9 mouse cellular contexts compared by ENCODE assay signal in genomic region chr4:47056791-47057509, GRCm38 (mm10). TPM values are rescaled to one million over a fixed set of nuclear protein-coding genes. Genes with fewer than 3 reads are reported as not detected.
A peak's percentile ranks its signal among the peaks of the same experiment; 100 is the strongest.
DNase-seq lines count a peak whose midpoint lies in the region; ATAC-seq and TF ChIP-seq lines count a peak whose summit lies in the region.
"Had no signal": no experiment of that assay in that cellular context is flagged by ENCODE, and none has a peak within 500 bp of the region (broad histone marks: within the 10 kb centered on the region; RNA-seq: fewer than 3 reads in every experiment).

Anks6 (minus strand) TSS chr4:47057427.

- peaks cover 5% of the 10 kb centered on the region; the same call in 1 of the 2 replicates for H3K9me3 ChIP-seq in ES-Bruce4 (replicated peaks; ENCODE audit: control insufficient read depth, insufficient read depth, low read length, poor library complexity, severe bottlenecking)
- H3K9me3 ChIP-seq in forebrain, embryonic 14.5 days (replicated peaks; ENCODE audit: control insufficient read depth, low read length), result no peaks in the 10 kb centered on the region
- no peaks in the 10 kb centered on the region for H3K9me3 ChIP-seq in heart, embryonic 16.5 days (replicated peaks; ENCODE audit: control insufficient read depth, low read length)
- no peaks in the 10 kb centered on the region for H3K9me3 ChIP-seq in liver, embryonic 13.5 days (replicated peaks)
- H3K9me3 ChIP-seq in neural tube, embryonic 11.5 days (ENCODE audit: control insufficient read depth, low read length), result no peaks in the 10 kb centered on the region

- H3K4me1 ChIP-seq in ES-Bruce4 (ENCODE audit: control insufficient read depth, insufficient read depth, low read length), result no peaks in the 10 kb centered on the region
- peaks cover 6% of the 10 kb centered on the region for H3K4me1 ChIP-seq in forebrain, embryonic 14.5 days (ENCODE audit: control insufficient read depth, insufficient read depth, low read length)
- peaks cover 4% of the 10 kb centered on the region; the same call in 1 of the 2 replicates for H3K4me1 ChIP-seq in heart, embryonic 16.5 days (ENCODE audit: control insufficient read depth, insufficient read depth, low read length)
- H3K4me1 ChIP-seq in liver, embryonic 13.5 days (replicated peaks), result no peaks in the 10 kb centered on the region
- H3K4me1 ChIP-seq in neural tube, embryonic 11.5 days (ENCODE audit: control insufficient read depth, insufficient read depth, low read length), result no peaks in the 10 kb centered on the region; the same call in 1 of the 2 replicates

- TF ChIP-seq EP300 in ES-Bruce4 (IDR thresholded peaks at IDR 0.05; ENCODE audit: insufficient read depth, low read depth, low read length), result no peak

- no peaks in the 10 kb centered on the region for H3K36me3 ChIP-seq in ES-Bruce4 (ENCODE audit: control insufficient read depth, insufficient read depth, low read length, poor library complexity, severe bottlenecking)
- H3K36me3 ChIP-seq in forebrain, embryonic 14.5 days (ENCODE audit: control insufficient read depth, insufficient read depth, low read length), result no peaks in the 10 kb centered on the region
- no peaks in the 10 kb centered on the region for H3K36me3 ChIP-seq in heart, embryonic 16.5 days (ENCODE audit: control insufficient read depth, insufficient read depth)
- no peaks in the 10 kb centered on the region for H3K36me3 ChIP-seq in liver, embryonic 13.5 days
- H3K36me3 ChIP-seq in neural tube, embryonic 11.5 days (ENCODE audit: control insufficient read depth, insufficient read depth, low read length), result no peaks in the 10 kb centered on the region
- H3K36me3 ChIP-seq: G1E had no signal

- peaks cover 8% of the 10 kb centered on the region; the same call in 1 of the 2 replicates for H3K27me3 ChIP-seq in ES-Bruce4 (ENCODE audit: control insufficient read depth, insufficient read depth, low read length, poor library complexity, severe bottlenecking)
- no peaks in the 10 kb centered on the region for H3K27me3 ChIP-seq in forebrain, embryonic 14.5 days (replicated peaks; ENCODE audit: control insufficient read depth, insufficient read depth, low read length)
- H3K27me3 ChIP-seq in heart, embryonic 16.5 days (ENCODE audit: control insufficient read depth, insufficient read depth, low read length), result no peaks in the 10 kb centered on the region
- H3K27me3 ChIP-seq in liver, embryonic 13.5 days, result peaks cover 68% of the 10 kb centered on the region
- no peaks in the 10 kb centered on the region for H3K27me3 ChIP-seq in neural tube, embryonic 11.5 days (ENCODE audit: control insufficient read depth, insufficient read depth, low read length)

- H3K4me3 ChIP-seq in ES-Bruce4 (ENCODE audit: low read depth, low read length), result peak within 1 kb of the TSS; percentile 73
- H3K4me3 ChIP-seq in forebrain, embryonic 14.5 days (ENCODE audit: low read depth, low read length), result peak within 1 kb of the TSS; percentile 73
- peak within 1 kb of the TSS; percentile 71 for H3K4me3 ChIP-seq in heart, embryonic 16.5 days (ENCODE audit: low read length)
- H3K4me3 ChIP-seq in liver, embryonic 13.5 days (replicated peaks), result peak within 1 kb of the TSS; percentile 61
- peak within 1 kb of the TSS; percentile 74 for H3K4me3 ChIP-seq in neural tube, embryonic 11.5 days (ENCODE audit: low read depth, low read length)

- no peak for TF ChIP-seq CTCF in ES-Bruce4 (IDR thresholded peaks at IDR 0.05; ENCODE audit: low read depth, low read length)

- TF ChIP-seq POLR2A in ES-Bruce4 (IDR thresholded peaks at IDR 0.05; ENCODE audit: insufficient read depth, low read length), result no peak

- peak within 1 kb of the TSS; percentile 55 for H3K9ac ChIP-seq in ES-Bruce4 (ENCODE audit: low read depth, poor library complexity, severe bottlenecking)
- peak within 1 kb of the TSS; percentile 76 for H3K9ac ChIP-seq in forebrain, embryonic 14.5 days (ENCODE audit: low read length)
- H3K9ac ChIP-seq in heart, embryonic 16.5 days (ENCODE audit: low read length), result peak within 1 kb of the TSS; percentile 83
- H3K9ac ChIP-seq in liver, embryonic 13.5 days, result peak within 1 kb of the TSS; percentile 52; the same call in 1 of the 2 replicates
- H3K9ac ChIP-seq in neural tube, embryonic 11.5 days (ENCODE audit: low read length), result peak within 1 kb of the TSS; percentile 80

- peak; percentile 91 for ATAC-seq in forebrain, embryonic 14.5 days
- ATAC-seq in heart, embryonic 16.5 days (replicated peaks; ENCODE audit: extremely low read depth, insufficient read depth, low FRiP score), result peak; percentile 90
- ATAC-seq in liver, embryonic 13.5 days (ENCODE audit: low read depth), result peak; percentile 53; the same call in 1 of the 2 replicates
- peak; percentile 85 for ATAC-seq in neural tube, embryonic 11.5 days (ENCODE audit: insufficient read depth, low FRiP score, low TSS enrichment)

- no peak within 1 kb of the TSS for H3K27ac ChIP-seq in ES-Bruce4 (ENCODE audit: insufficient read depth, low read length)
- peak within 1 kb of the TSS; percentile 55; the same call in 1 of the 2 replicates for H3K27ac ChIP-seq in forebrain, embryonic 14.5 days (ENCODE audit: low read depth, low read length)
- peak within 1 kb of the TSS; percentile 54; the same call in 1 of the 2 replicates for H3K27ac ChIP-seq in heart, embryonic 16.5 days (ENCODE audit: low read length)
- no peak within 1 kb of the TSS for H3K27ac ChIP-seq in liver, embryonic 13.5 days
- H3K27ac ChIP-seq in neural tube, embryonic 11.5 days (ENCODE audit: low read depth, low read length), result 0 out of 2 replicates have a peak within 1 kb of the TSS, but pooled peaks have one; percentile 17

- peak within 1 kb of the TSS; percentile 73 for H3K4me2 ChIP-seq in forebrain, embryonic 14.5 days (ENCODE audit: low read length)
- peak within 1 kb of the TSS; percentile 90 for H3K4me2 ChIP-seq in heart, embryonic 16.5 days (ENCODE audit: low read depth, low read length)
- H3K4me2 ChIP-seq in liver, embryonic 13.5 days, result peak within 1 kb of the TSS; percentile 66
- H3K4me2 ChIP-seq in neural tube, embryonic 11.5 days (ENCODE audit: low read depth), result peak within 1 kb of the TSS; percentile 81

- under 1% methylated on average over 58 of the region's 86 CpGs for WGBS in forebrain, embryonic 14.5 days
- under 1% methylated on average over 85 of the region's 86 CpGs for WGBS in heart, embryonic 16.5 days
- WGBS in liver, embryonic 13.5 days (ENCODE audit: insufficient replicate concordance), result 1% methylated on average over 84 of the region's 86 CpGs
- under 1% methylated on average over 70 of the region's 86 CpGs for WGBS in neural tube, embryonic 11.5 days

- DNase-seq in cerebellum, adult 11 months, result peak; percentile 82
- peak; percentile 79 for DNase-seq in forebrain, embryonic 14.5 days (ENCODE audit: low spot score)
- peak; percentile 92 for DNase-seq in kidney, postnatal 14 days
- DNase-seq in liver, embryonic 13.5 days, result no peak
- DNase-seq in neural tube, embryonic 11.5 days (ENCODE audit: low spot score), result peak; percentile 84
- peak; percentile 40 for DNase-seq in thymus, postnatal 0 days (ENCODE audit: low spot score)

RNA-seq across cellular contexts. Expression of gene Anks6, which starts in this region (rescaled TPM):
- 1.6 and 2.8 TPM in 2 replicates for polyA plus RNA-seq in ES-Bruce4 (2011; ENCODE audit: insufficient read depth, insufficient read length, low read depth, missing spikeins)
- 2.2 and 3.2 TPM in 2 replicates for polyA plus RNA-seq in forebrain, embryonic 14.5 days (2014; fragmentation: Nextera tagmentation; extraction: Ambion mirVana)
- 1.6 TPM in 2 replicates for polyA plus RNA-seq in heart, embryonic 16.5 days (2015; fragmentation: Nextera tagmentation; extraction: Ambion mirVana)
- polyA plus RNA-seq in liver, embryonic 13.5 days (2015; fragmentation: Nextera tagmentation; extraction: Ambion mirVana), result 0.10 and 0.13 TPM in 2 replicates
- 4.1 and 4.2 TPM in 2 replicates for polyA plus RNA-seq in neural tube, embryonic 11.5 days (2014; fragmentation: Nextera tagmentation; extraction: Ambion mirVana)
- polyA plus RNA-seq in thymus, postnatal 0 days (2015; fragmentation: Nextera tagmentation; extraction: Ambion mirVana), result 0.94 and 0.99 TPM in 2 replicates
- polyA plus RNA-seq: G1E had no signal

Comparison
In these comparisons a context has a peak if more than half of its experiments do, and no peak if none do; other contexts are left out.
1. Peak in ATAC-seq, H3K4me3 ChIP-seq, H3K9ac ChIP-seq and H3K4me2 ChIP-seq in liver, embryonic 13.5 days; RNA of the gene not detected or under 1 TPM.
2. Peak in DNase-seq in thymus, postnatal 0 days; RNA of the gene not detected or under 1 TPM.
3. H3K27ac ChIP-seq: peak in forebrain, embryonic 14.5 days (single experiment), heart, embryonic 16.5 days (single experiment) and neural tube, embryonic 11.5 days (single experiment); none in ES-Bruce4 (single experiment) and liver, embryonic 13.5 days (single experiment).
4. Peak in every context shown above with its lines, with median percentiles within 50 percentile points of each other: H3K4me3 ChIP-seq, H3K9ac ChIP-seq, ATAC-seq and H3K4me2 ChIP-seq.